Mouse (Mus musculus): ENCODE measurements around the gene Dglucy. TPM values are rescaled to one million over a fixed set of nuclear protein-coding genes. Genes with fewer than 3 reads are reported as not detected.

Gene Dglucy
- total RNA-seq, 1 experiment = 6.2 TPM

DNA sequence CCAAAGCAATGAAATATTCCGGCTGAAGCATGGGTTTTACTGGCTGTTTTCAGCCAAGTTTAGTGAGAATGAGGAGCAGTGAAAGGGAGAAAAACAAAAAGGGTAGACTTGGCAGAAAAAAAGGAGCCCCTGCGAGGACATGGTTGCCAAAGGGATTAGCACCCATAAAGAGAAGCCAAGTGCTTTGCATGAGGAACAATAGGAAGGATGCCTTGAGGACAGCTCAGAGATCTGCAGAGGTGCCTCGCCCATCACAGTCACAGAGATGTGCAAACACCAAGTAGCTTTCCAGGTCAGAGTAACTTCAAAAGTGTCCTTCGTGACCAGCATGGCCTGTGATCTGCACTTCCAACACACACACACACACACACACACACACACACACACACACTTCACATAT, 21.4 kb upstream of the Dglucy start:
- Histone ChIP-seq H3K27ac (ENCODE audit: insufficient read depth, low read depth, low read length, poor library complexity, severe bottlenecking) (no peak overlapping the region), H3K4me1 (ENCODE audit: control insufficient read depth in 2 of 2, insufficient read depth in 2 of 2, low read length in 2 of 2, poor library complexity in 1 of 2) (peaks cover 0 to 11% of the 10 kb centered on the region in 2 experiments; a peak in 2 of 4 replicates), H3K9ac (ENCODE audit: insufficient read depth, low read depth, low read length, poor library complexity, severe bottlenecking) (no peak overlapping the region), H3K4me3 (ENCODE audit: insufficient read depth in 1 of 2, low read depth in 1 of 2, low read length in 2 of 2, poor library complexity in 1 of 2, severe bottlenecking in 1 of 2) (no peak overlapping the region), H3K9me3 (ENCODE audit: control insufficient read depth, insufficient read depth, low read depth, low read length) (no peaks in the 10 kb centered on the region), H3K36me3 (ENCODE audit: control insufficient read depth, insufficient read depth, low read length, poor library complexity, severe bottlenecking) (no peaks in the 10 kb centered on the region)
- TF ChIP-seq CHD2 (IDR thresholded peaks at IDR 0.05; ENCODE audit: low read depth, low read length) (no peak), MAFK (IDR thresholded peaks at IDR 0.05; ENCODE audit: insufficient read depth, low read depth, low read length) (no peak), ZC3H11A (IDR thresholded peaks at IDR 0.05; ENCODE audit: borderline replicate concordance, low read depth, low read length) (no peak), ZNF384 (IDR thresholded peaks at IDR 0.05; ENCODE audit: low read depth, low read length) (no peak), HCFC1 (IDR thresholded peaks at IDR 0.05; ENCODE audit: borderline replicate concordance, insufficient read depth, low read length) (no peak)
- no peak for DNase-seq (ENCODE audit: low read depth, low spot score)
- in situ Hi-C loops (cut with MboI; ENCODE audit: low sequenced_read_pairs in 2 of 2, unreplicated experiment in 2 of 2) = no loop called here

DNA sequence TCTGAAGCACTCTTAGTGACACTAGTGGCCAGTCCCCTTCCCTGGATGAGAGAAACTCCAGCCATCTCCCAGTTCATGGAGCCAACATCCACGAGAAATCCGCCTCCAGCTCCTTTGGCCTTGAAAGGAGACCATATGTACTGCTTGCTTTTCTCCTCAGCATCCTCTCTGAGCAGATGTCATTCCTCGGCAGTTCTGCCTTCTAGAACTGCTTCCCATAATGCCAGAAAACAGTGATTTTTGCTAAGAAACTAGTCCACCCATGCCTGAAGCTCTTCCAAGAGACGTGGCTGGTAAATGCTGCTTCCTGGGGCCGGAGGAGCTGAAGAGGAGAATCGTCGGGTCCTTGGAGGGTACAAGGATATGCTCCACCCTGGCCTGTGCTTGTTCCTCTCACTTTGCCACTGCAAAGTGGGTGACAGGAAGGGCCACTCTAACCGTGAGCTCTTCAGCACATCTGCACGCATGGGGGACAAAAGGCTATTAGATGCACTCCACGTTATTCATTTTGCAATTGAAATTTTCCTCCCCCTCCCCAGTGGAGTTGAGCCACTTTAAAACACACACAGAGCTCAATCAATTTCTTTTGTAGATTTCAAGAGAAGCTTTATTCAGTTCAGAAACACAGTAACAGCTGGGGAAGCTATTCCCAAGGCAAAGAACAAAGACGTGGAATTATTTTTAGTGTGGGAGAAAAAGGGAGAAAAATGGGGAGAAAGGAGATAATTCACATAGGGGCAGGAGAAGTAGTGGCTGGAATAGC, 16.0 kb upstream of the Dglucy start:
- peaks cover 0 to under 1% of the 10 kb centered on the region in 2 experiments; a peak in 2 of 4 replicates for H3K4me1 ChIP-seq (ENCODE audit: control insufficient read depth in 2 of 2, insufficient read depth in 2 of 2, low read length in 2 of 2, poor library complexity in 1 of 2)

GRCm38 (mm10) chr12:100764329-100765018, 14.4 kb upstream of the Dglucy start:
- in situ Hi-C loops (cut with MboI; ENCODE audit: low sequenced_read_pairs in 2 of 2, unreplicated experiment in 2 of 2) = no loop called here

More for the DNA sequence above, 16.0 kb upstream of the Dglucy start:
- no peak overlapping the region for H3K9ac ChIP-seq (ENCODE audit: insufficient read depth, low read depth, low read length, poor library complexity, severe bottlenecking)
- H3K9me3 ChIP-seq (ENCODE audit: control insufficient read depth, insufficient read depth, low read depth, low read length) = no peaks in the 10 kb centered on the region
- TF ChIP-seq ZC3H11A (IDR thresholded peaks at IDR 0.05; ENCODE audit: borderline replicate concordance, low read depth, low read length) (no peak), CHD2 (IDR thresholded peaks at IDR 0.05; ENCODE audit: low read depth, low read length) (no peak), ZNF384 (IDR thresholded peaks at IDR 0.05; ENCODE audit: low read depth, low read length) (no peak), MAFK (IDR thresholded peaks at IDR 0.05; ENCODE audit: insufficient read depth, low read depth, low read length) (no peak), HCFC1 (IDR thresholded peaks at IDR 0.05; ENCODE audit: borderline replicate concordance, insufficient read depth, low read length) (no peak)
- in situ Hi-C loops (cut with MboI; ENCODE audit: low sequenced_read_pairs in 2 of 2, unreplicated experiment in 2 of 2) = no loop called here
- DNase-seq (ENCODE audit: low read depth, low spot score) = no peak
- no peak overlapping the region for H3K4me3 ChIP-seq (ENCODE audit: insufficient read depth in 1 of 2, low read depth in 1 of 2, low read length in 2 of 2, poor library complexity in 1 of 2, severe bottlenecking in 1 of 2)
- H3K36me3 ChIP-seq (ENCODE audit: control insufficient read depth, insufficient read depth, low read length, poor library complexity, severe bottlenecking) = no peaks in the 10 kb centered on the region
- no peak overlapping the region for H3K27ac ChIP-seq (ENCODE audit: insufficient read depth, low read depth, low read length, poor library complexity, severe bottlenecking)

GRCm38 (mm10) chr12:100769871-100770270, 9.0 kb upstream of the Dglucy start:
- TF ChIP-seq CHD2 (IDR thresholded peaks at IDR 0.05; ENCODE audit: low read depth, low read length) (no peak), ZC3H11A (IDR thresholded peaks at IDR 0.05; ENCODE audit: borderline replicate concordance, low read depth, low read length) (no peak), HCFC1 (IDR thresholded peaks at IDR 0.05; ENCODE audit: borderline replicate concordance, insufficient read depth, low read length) (no peak), MAFK (IDR thresholded peaks at IDR 0.05; ENCODE audit: insufficient read depth, low read depth, low read length) (no peak), ZNF384 (IDR thresholded peaks at IDR 0.05; ENCODE audit: low read depth, low read length) (no peak)
- Histone ChIP-seq H3K9ac (ENCODE audit: insufficient read depth, low read depth, low read length, poor library complexity, severe bottlenecking) (no peak overlapping the region), H3K4me3 (ENCODE audit: insufficient read depth in 1 of 2, low read depth in 1 of 2, low read length in 2 of 2, poor library complexity in 1 of 2, severe bottlenecking in 1 of 2) (no peak overlapping the region), H3K4me1 (ENCODE audit: control insufficient read depth in 2 of 2, insufficient read depth in 2 of 2, low read length in 2 of 2, poor library complexity in 1 of 2) (no peaks in the 10 kb centered on the region), H3K9me3 (ENCODE audit: control insufficient read depth, insufficient read depth, low read depth, low read length) (no peaks in the 10 kb centered on the region), H3K36me3 (ENCODE audit: control insufficient read depth, insufficient read depth, low read length, poor library complexity, severe bottlenecking) (no peaks in the 10 kb centered on the region), H3K27ac (ENCODE audit: insufficient read depth, low read depth, low read length, poor library complexity, severe bottlenecking) (no peak overlapping the region)
- in situ Hi-C loops (cut with MboI; ENCODE audit: low sequenced_read_pairs in 2 of 2, unreplicated experiment in 2 of 2) = no loop called here
- DNase-seq (ENCODE audit: low read depth, low spot score) = no peak

More at GRCm38 (mm10) chr12:100764329-100765018, 14.4 kb upstream of the Dglucy start:
- no peaks in the 10 kb centered on the region for H3K9me3 ChIP-seq (ENCODE audit: control insufficient read depth, insufficient read depth, low read depth, low read length)
- no peaks in the 10 kb centered on the region; a peak in 1 of 4 replicates for H3K4me1 ChIP-seq (ENCODE audit: control insufficient read depth in 2 of 2, insufficient read depth in 2 of 2, low read length in 2 of 2, poor library complexity in 1 of 2)
- TF ChIP-seq MAFK (IDR thresholded peaks at IDR 0.05; ENCODE audit: insufficient read depth, low read depth, low read length) = no peak
- no peak for TF ChIP-seq ZC3H11A (IDR thresholded peaks at IDR 0.05; ENCODE audit: borderline replicate concordance, low read depth, low read length)
- no peak for TF ChIP-seq CHD2 (IDR thresholded peaks at IDR 0.05; ENCODE audit: low read depth, low read length)
- TF ChIP-seq HCFC1 (IDR thresholded peaks at IDR 0.05; ENCODE audit: borderline replicate concordance, insufficient read depth, low read length) = no peak
- no peak for TF ChIP-seq ZNF384 (IDR thresholded peaks at IDR 0.05; ENCODE audit: low read depth, low read length)
- no peaks in the 10 kb centered on the region for H3K36me3 ChIP-seq (ENCODE audit: control insufficient read depth, insufficient read depth, low read length, poor library complexity, severe bottlenecking)
- H3K9ac ChIP-seq (ENCODE audit: insufficient read depth, low read depth, low read length, poor library complexity, severe bottlenecking) = no peak overlapping the region
- H3K27ac ChIP-seq (ENCODE audit: insufficient read depth, low read depth, low read length, poor library complexity, severe bottlenecking) = no peak overlapping the region
- DNase-seq (ENCODE audit: low read depth, low spot score) = no peak
- no peak overlapping the region for H3K4me3 ChIP-seq (ENCODE audit: insufficient read depth in 1 of 2, low read depth in 1 of 2, low read length in 2 of 2, poor library complexity in 1 of 2, severe bottlenecking in 1 of 2)
